Mouse (Mus musculus) bone marrow, adult 2 months (tissue): Measurements from ENCODE around the gene Ewsr1. TPM values are rescaled to one million over a fixed set of nuclear protein-coding genes. Genes with fewer than 3 reads are reported as not detected.

ENCODE experiments used
- H3K27ac ChIP-seq: fragments of 200-500 bp; 2 replicates; pipeline ENCODE4 v1.5.1; 2012; ENCODE audit warnings: low read depth, mild to moderate bottlenecking, control low read depth, inconsistent platforms, low read length; ENCODE audit not compliant: control insufficient read depth, poor library complexity, insufficient read depth
- H3K4me1 ChIP-seq: fragments of 200-500 bp; 2 replicates; pipeline ENCODE4 v1.6.1; 2011; ENCODE audit warnings: low read length; ENCODE audit not compliant: control insufficient read depth, insufficient read depth
- H3K4me3 ChIP-seq: fragments of 200-500 bp; replicated peaks from 2 replicates; pipeline ENCODE3; 2011; ENCODE audit warnings: mild to moderate bottlenecking, low read depth, low read length, control low read depth; ENCODE audit not compliant: control insufficient read depth
- CTCF ChIP-seq: fragments of 200-500 bp; IDR thresholded peaks from 2 replicates; pipeline ENCODE4 v1.5.1; 2011; ENCODE audit warnings: low read length, control low read depth; ENCODE audit not compliant: control insufficient read depth, insufficient read depth
- POLR2A ChIP-seq: fragments of 200-500 bp; IDR thresholded peaks from 2 replicates; pipeline ENCODE4 v1.6.1; 2011; ENCODE audit warnings: low read depth, mild to moderate bottlenecking, control low read depth, low read length, borderline replicate concordance; ENCODE audit not compliant: control insufficient read depth
- WGBS: fragments of 180-500 bp; shearing (Covaris S2); methylation state at CpG from one replicate; pipeline ENCODE4 v1.1.7; 2018; 5-methylcytosine and 5-hydroxymethylcytosine counted together
- polyA plus RNA-seq: library from polyadenylated mRNA; stranded (reverse); fragments of >200 nt; gene quantifications from 2 replicates; pipeline ENCODE4 v1.2.4, GENCODE M21; 2011; ENCODE audit warnings: low replicate concordance; ENCODE audit not compliant: missing spikeins, insufficient read depth, insufficient read length

Gene Ewsr1
- polyA plus RNA-seq, 1 experiment = 464 TPM

DNA sequence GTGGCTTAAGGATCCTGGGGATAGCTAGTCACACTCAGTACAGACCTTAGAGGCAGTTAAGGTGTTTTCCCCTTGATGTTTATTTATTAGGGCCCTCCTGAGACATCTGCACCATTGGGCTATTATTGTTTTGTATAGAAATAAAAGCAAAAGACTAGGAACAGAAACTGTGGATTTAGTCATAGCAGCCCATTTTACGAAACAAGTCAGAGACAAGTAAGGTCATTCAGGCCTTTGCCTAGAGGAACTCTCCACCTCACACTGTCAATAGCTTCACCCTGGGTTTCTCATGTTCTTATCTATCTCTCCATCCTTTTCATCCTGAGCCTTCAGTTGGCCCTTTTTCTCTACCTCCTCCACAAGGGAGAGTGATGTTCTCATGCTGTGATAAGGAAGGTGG is 74.0 kb downstream of the Ewsr1 start:
- H3K27ac ChIP-seq = no peak overlapping the region
- H3K4me1 ChIP-seq = no peaks in the 10 kb centered on the region
- H3K4me3 ChIP-seq = no peak overlapping the region
- 91% methylated on average over 1 of the region's 1 CpGs for WGBS
- no peak for TF ChIP-seq POLR2A
- TF ChIP-seq CTCF = no peak

Other genes starting within 250 kb of the Ewsr1 start
- 17.5 and 38.0 TPM in 2 replicates for gene Nf2, start 249.7 kb downstream of the Ewsr1 start, polyA plus RNA-seq
- 2.2 and 11.5 TPM in 2 replicates for gene Nipsnap1, start 225.3 kb downstream of the Ewsr1 start, polyA plus RNA-seq
- gene Thoc5, start 203.9 kb downstream of the Ewsr1 start, polyA plus RNA-seq = 10.3 and 18.8 TPM in 2 replicates
- 1.2 and 1.5 TPM in 2 replicates for gene Nefh, start 151.2 kb downstream of the Ewsr1 start, polyA plus RNA-seq
- gene Ap1b1, start 112.4 kb downstream of the Ewsr1 start, polyA plus RNA-seq = 75.4 and 99.1 TPM in 2 replicates
- 6.6 TPM in 1 of 2 replicates, not detected in the other for gene Rasl10a, start 41.1 kb downstream of the Ewsr1 start, polyA plus RNA-seq
- gene Gas2l1, start 33.9 kb downstream of the Ewsr1 start, polyA plus RNA-seq = 40.2 and 78.2 TPM in 2 replicates
- 13.8 and 14.7 TPM in 2 replicates for gene Rhbdd3, start 340 bp downstream of the Ewsr1 start, polyA plus RNA-seq
- 7.8 and 20.2 TPM in 2 replicates for gene Emid1, start 53.0 kb upstream of the Ewsr1 start, polyA plus RNA-seq
- gene Kremen1, start 162.3 kb upstream of the Ewsr1 start, polyA plus RNA-seq = 1.4 and 2.1 TPM in 2 replicates